Mouse (Mus musculus): ENCODE data around the gene Ddost. TPM values are rescaled to one million over a fixed set of nuclear protein-coding genes. Genes with fewer than 3 reads are reported as not detected.

Ddost gene
- polyA plus RNA-seq, 1 experiment from 2014 or later, result 208 TPM

- WGBS, result 63% methylated on average over 10 of the region's 10 CpGs
These were observed 38.9 kb downstream of the Ddost start for GRCm38 (mm10) chr4:138343341-138343837.

DNA sequence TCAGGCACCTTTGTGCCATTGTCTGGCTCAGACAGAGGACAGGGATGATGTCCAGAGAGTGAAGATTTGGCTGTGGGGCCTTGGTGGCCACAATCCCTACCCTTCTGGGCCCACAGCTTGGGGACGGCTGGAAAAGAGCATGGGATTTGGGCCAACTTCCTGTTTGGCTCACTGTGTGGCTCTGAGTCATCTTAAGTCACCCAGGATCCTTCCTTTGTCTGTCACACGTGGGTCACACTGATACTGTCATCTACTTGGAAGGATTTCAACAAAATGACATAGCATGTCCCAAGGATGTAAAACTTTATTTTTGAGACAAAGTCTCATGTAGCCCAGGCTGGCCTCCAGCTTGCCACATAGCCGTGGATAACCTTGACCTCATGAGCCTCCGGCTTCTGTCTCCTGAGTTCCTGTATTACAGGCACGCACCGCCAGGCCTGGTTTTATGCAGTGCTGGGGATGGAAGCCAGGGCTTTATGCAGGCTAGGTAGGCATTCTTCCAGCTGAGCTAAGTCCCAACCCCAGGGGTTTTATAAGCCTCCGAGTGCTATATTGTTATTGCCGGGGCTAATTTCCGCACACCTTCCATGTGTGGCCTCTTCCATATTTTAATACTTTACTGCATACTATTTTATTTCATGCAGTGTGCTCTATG lies 40.5 kb downstream of the Ddost start:
- no peak overlapping the region for H3K9ac ChIP-seq
- no peak for ATAC-seq (ENCODE audit: low FRiP score)
- WGBS, result 78% methylated on average over 9 of the region's 9 CpGs
- peaks cover 4% of the 10 kb centered on the region; the same call in 1 of the 2 replicates for H3K4me1 ChIP-seq (replicated peaks)
- no peak overlapping the region for H3K4me3 ChIP-seq
- no peak overlapping the region for H3K4me2 ChIP-seq
- no peak overlapping the region for H3K27ac ChIP-seq
- H3K9me3 ChIP-seq, result no peaks in the 10 kb centered on the region
- no peaks in the 10 kb centered on the region for H3K36me3 ChIP-seq
- H3K27me3 ChIP-seq, result no peaks in the 10 kb centered on the region

More at GRCm38 (mm10) chr4:138343341-138343837, 38.9 kb downstream of the Ddost start:
- Histone ChIP-seq H3K36me3 (no peaks in the 10 kb centered on the region), H3K27ac (no peak overlapping the region), H3K4me2 (no peak overlapping the region), H3K4me3 (no peak overlapping the region), H3K9ac (no peak overlapping the region), H3K9me3 (no peaks in the 10 kb centered on the region), H3K4me1 (replicated peaks) (peaks cover 4% of the 10 kb centered on the region; the same call in 1 of the 2 replicates), H3K27me3 (no peaks in the 10 kb centered on the region)
- no peak for ATAC-seq (ENCODE audit: low FRiP score)

DNA sequence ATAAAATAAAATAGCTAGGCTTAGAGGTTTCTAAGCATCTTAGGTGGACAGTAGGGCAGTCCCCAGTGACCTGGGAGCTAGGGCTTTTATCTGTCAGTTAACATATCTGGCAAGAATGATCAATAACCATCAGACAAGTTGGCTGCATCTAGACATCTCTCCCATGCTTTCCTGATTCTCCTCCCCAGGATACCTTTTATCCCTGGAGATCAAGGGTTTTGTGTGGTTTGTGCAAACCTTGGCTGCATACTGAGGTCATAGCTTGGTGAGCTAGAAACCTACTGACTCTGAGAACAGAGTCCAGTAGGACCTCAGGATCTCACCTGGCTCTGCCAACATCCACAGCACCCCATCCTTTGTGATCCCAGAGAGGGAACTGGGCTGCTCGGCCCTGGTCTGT lies 42.8 kb downstream of the Ddost start:
- H3K27me3 ChIP-seq, result no peaks in the 10 kb centered on the region
- H3K9ac ChIP-seq, result no peak overlapping the region
- H3K9me3 ChIP-seq, result no peaks in the 10 kb centered on the region
- no peaks in the 10 kb centered on the region for H3K36me3 ChIP-seq
- H3K4me3 ChIP-seq, result no peak overlapping the region
- H3K4me1 ChIP-seq (replicated peaks), result no peaks in the 10 kb centered on the region; the same call in 1 of the 2 replicates
- no peak overlapping the region for H3K4me2 ChIP-seq
- ATAC-seq (ENCODE audit: low FRiP score), result no peak
- WGBS, result 47% methylated on average over 1 of the region's 1 CpGs
- no peak overlapping the region for H3K27ac ChIP-seq

DNA sequence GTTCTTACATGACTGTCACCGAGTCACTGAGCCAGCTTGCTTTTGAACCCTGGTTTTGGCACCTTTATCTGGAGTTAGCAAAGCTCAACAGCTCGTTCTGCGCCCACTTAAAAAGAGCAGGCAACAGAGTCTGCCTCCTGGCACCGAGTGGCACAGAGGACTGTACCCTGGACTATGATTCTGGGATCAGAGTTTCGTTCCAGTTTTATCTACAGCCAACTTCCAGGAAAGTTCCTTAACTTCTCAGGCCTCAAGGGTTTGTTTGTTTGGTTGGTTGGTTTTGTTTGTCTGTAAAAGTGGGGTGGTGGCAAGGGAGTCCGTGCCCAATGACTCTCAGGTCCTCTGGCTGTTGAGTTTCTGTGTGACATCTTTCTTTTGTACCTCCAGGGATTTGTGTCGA lies 44.2 kb downstream of the Ddost start:
- no peak overlapping the region for H3K9ac ChIP-seq
- no peaks in the 10 kb centered on the region for H3K27me3 ChIP-seq
- no peaks in the 10 kb centered on the region for H3K36me3 ChIP-seq
- H3K4me2 ChIP-seq, result no peak overlapping the region
- H3K27ac ChIP-seq, result no peak overlapping the region
- no peaks in the 10 kb centered on the region for H3K9me3 ChIP-seq
- no peak overlapping the region for H3K4me3 ChIP-seq
- WGBS, result 84% methylated on average over 7 of the region's 7 CpGs
- peaks cover 3% of the 10 kb centered on the region; the same call in 1 of the 2 replicates for H3K4me1 ChIP-seq (replicated peaks)
- no peak for ATAC-seq (ENCODE audit: low FRiP score)

DNA sequence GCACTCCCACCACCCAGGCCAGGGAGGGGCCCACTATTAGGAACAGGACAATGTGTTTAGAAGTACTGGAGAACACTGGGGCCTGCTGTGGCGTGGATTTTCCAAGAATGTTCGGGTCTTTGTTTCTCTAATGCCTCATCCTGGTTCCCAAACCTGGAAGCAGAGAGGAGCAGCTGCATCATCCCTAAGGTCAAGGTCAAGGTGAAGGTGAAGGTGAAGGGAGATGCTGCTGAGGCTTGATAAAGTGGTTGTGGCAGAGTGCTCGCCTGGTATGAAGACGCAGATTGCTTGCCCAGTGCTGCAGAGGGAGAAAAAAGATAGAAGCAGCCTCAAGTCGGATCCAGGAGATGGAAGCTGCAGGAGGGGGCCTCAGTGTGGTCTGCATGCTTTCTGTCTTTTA lies 47.3 kb downstream of the Ddost start:
- Histone ChIP-seq H3K4me1 (replicated peaks) (0 out of 2 replicates have a peak, but pooled peaks cover 6% of the 10 kb centered on the region), H3K27ac (no peak overlapping the region), H3K4me2 (no peak overlapping the region), H3K27me3 (no peaks in the 10 kb centered on the region), H3K4me3 (no peak overlapping the region), H3K36me3 (no peaks in the 10 kb centered on the region), H3K9ac (no peak overlapping the region), H3K9me3 (no peaks in the 10 kb centered on the region)
- no peak for ATAC-seq (ENCODE audit: low FRiP score)
- 89% methylated on average over 5 of the region's 5 CpGs for WGBS

GRCm38 (mm10) chr4:138352692-138353091 lies 48.2 kb downstream of the Ddost start:
- WGBS, result 83% methylated on average over 6 of the region's 6 CpGs
- no peak overlapping the region for H3K4me2 ChIP-seq
- H3K9me3 ChIP-seq, result no peaks in the 10 kb centered on the region
- no peak for ATAC-seq (ENCODE audit: low FRiP score)
- H3K9ac ChIP-seq, result no peak overlapping the region
- no peak overlapping the region for H3K4me3 ChIP-seq
- H3K27me3 ChIP-seq, result no peaks in the 10 kb centered on the region
- H3K4me1 ChIP-seq (replicated peaks), result 0 out of 2 replicates have a peak, but pooled peaks cover 6% of the 10 kb centered on the region
- H3K36me3 ChIP-seq, result no peaks in the 10 kb centered on the region
- H3K27ac ChIP-seq, result no peak overlapping the region

DNA sequence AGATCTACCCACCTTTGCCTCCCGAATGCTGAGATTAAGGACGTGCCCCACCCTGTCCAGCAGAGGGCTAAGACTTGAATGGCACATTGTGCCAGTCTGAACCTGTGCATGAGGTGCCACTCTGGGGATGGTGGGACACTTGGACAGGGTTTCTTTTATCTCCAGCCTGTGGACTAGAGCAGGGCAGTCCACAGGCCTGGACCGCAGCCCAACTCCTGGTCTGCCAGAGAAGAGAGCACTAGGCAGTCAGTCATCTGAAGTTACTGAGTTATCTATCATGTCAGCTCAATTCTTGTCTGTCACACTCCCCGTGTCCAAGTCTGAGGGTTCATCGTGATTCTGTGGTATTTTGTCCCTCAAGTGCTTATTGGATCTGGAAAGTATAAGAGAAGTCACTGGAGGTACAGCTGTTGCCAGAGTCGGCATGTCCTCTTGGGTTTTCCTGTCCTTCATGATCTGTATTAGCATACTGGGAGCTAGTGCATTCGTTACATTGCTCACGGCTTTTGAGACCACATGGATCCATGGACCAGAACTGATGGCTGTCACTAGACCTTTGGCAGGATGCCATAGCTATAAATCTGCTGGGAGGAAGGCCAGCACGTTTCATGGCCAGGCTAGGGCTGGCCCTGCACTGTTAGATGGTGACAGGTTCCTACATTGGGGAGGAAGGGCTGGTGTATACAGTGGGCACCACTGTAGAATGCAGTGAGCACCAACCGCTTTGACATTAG lies 49.1 kb downstream of the Ddost start:
- no peaks in the 10 kb centered on the region for H3K9me3 ChIP-seq
- no peak for ATAC-seq (ENCODE audit: low FRiP score)
- no peaks in the 10 kb centered on the region for H3K36me3 ChIP-seq
- H3K27ac ChIP-seq, result no peak overlapping the region
- 73% methylated on average over 10 of the region's 10 CpGs for WGBS
- no peak overlapping the region for H3K4me2 ChIP-seq
- H3K27me3 ChIP-seq, result no peaks in the 10 kb centered on the region
- no peak overlapping the region for H3K4me3 ChIP-seq
- no peak overlapping the region for H3K9ac ChIP-seq
- H3K4me1 ChIP-seq (replicated peaks), result 0 out of 2 replicates have a peak, but pooled peaks cover 6% of the 10 kb centered on the region

- ATAC-seq (ENCODE audit: low FRiP score), result no peak
- no peak overlapping the region for H3K27ac ChIP-seq
- H3K36me3 ChIP-seq, result no peaks in the 10 kb centered on the region
- no peak overlapping the region for H3K4me3 ChIP-seq
- H3K9me3 ChIP-seq, result no peaks in the 10 kb centered on the region
- H3K4me1 ChIP-seq (replicated peaks), result 0 out of 2 replicates have a peak, but pooled peaks cover 6% of the 10 kb centered on the region
- 100% methylated on average over 2 of the region's 2 CpGs for WGBS
- no peak overlapping the region for H3K4me2 ChIP-seq
- no peaks in the 10 kb centered on the region for H3K27me3 ChIP-seq
- H3K9ac ChIP-seq, result no peak overlapping the region
These were observed 51.0 kb downstream of the Ddost start for GRCm38 (mm10) chr4:138355496-138355895.

GRCm38 (mm10) chr4:138356141-138356540 lies 51.6 kb downstream of the Ddost start:
- no peak overlapping the region for H3K4me2 ChIP-seq
- no peak for ATAC-seq (ENCODE audit: low FRiP score)
- no peak overlapping the region for H3K27ac ChIP-seq
- no peaks in the 10 kb centered on the region for H3K36me3 ChIP-seq
- no peaks in the 10 kb centered on the region for H3K27me3 ChIP-seq
- 95% methylated on average over 8 of the region's 8 CpGs for WGBS
- no peaks in the 10 kb centered on the region for H3K9me3 ChIP-seq
- H3K9ac ChIP-seq, result no peak overlapping the region
- H3K4me1 ChIP-seq (replicated peaks), result peaks cover 12% of the 10 kb centered on the region; the same call in 1 of the 2 replicates
- H3K4me3 ChIP-seq, result no peak overlapping the region

- Histone ChIP-seq H3K4me1 (replicated peaks) (peaks cover 16% of the 10 kb centered on the region), H3K4me2 (no peak overlapping the region), H3K9ac (no peak overlapping the region), H3K27me3 (no peaks in the 10 kb centered on the region), H3K27ac (no peak overlapping the region), H3K4me3 (no peak overlapping the region), H3K36me3 (no peaks in the 10 kb centered on the region), H3K9me3 (no peaks in the 10 kb centered on the region)
- ATAC-seq (ENCODE audit: low FRiP score), result no peak
- 92% methylated on average over 12 of the region's 12 CpGs for WGBS
These were observed 52.0 kb downstream of the Ddost start for GRCm38 (mm10) chr4:138356551-138356950.

GRCm38 (mm10) chr4:138358176-138358575 lies 53.6 kb downstream of the Ddost start:
- Histone ChIP-seq H3K9ac (no peak overlapping the region), H3K27ac (no peak overlapping the region), H3K4me3 (no peak overlapping the region), H3K4me2 (no peak overlapping the region), H3K36me3 (no peaks in the 10 kb centered on the region), H3K27me3 (no peaks in the 10 kb centered on the region), H3K4me1 (replicated peaks) (peaks cover 22% of the 10 kb centered on the region), H3K9me3 (no peaks in the 10 kb centered on the region)
- WGBS, result 81% methylated on average over 3 of the region's 3 CpGs
- no peak for ATAC-seq (ENCODE audit: low FRiP score)

DNA sequence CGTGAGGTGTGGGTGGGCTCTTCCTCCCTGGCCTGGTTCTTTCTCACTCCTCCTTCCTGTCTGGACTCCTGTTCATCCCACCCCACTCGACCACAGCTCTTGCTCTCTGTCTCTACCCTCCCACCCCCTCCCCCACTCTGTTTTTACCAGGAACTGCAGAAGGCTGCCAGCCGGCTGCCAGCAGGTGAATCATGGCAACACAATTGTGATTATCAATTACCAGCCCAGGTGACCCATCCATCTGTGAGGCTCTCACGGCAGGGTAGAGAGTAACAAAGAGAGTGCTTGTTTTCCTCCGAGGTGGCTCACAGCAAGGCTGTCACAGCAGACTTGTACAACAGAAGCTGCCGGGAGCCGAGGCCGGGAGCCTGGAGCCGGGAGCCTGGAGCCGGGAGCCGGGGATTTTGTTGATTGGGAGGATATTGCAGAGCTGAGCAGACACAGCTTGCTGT lies 56.9 kb downstream of the Ddost start:
- no peaks in the 10 kb centered on the region for H3K9me3 ChIP-seq
- peaks cover 7% of the 10 kb centered on the region for H3K27me3 ChIP-seq
- no peaks in the 10 kb centered on the region for H3K36me3 ChIP-seq
- peak overlapping the region; percentile 38 for H3K4me2 ChIP-seq
- WGBS, result 4% methylated on average over 11 of the region's 11 CpGs
- H3K27ac ChIP-seq, result peak overlapping the region; percentile 83
- ATAC-seq (ENCODE audit: low FRiP score), result 0 out of 2 replicates have a peak, but pooled peaks have one; percentile 28
- 0 out of 2 replicates have a peak overlapping the region, but pooled peaks have one; percentile 2 for H3K4me3 ChIP-seq
- H3K4me1 ChIP-seq (replicated peaks), result peaks cover 16% of the 10 kb centered on the region
- H3K9ac ChIP-seq, result peak overlapping the region; percentile 65
